Mouse (Mus musculus) midbrain, postnatal 0 days (tissue): ENCODE measurements around the gene Crip1. TPM values are rescaled to one million over a fixed set of nuclear protein-coding genes. Genes with fewer than 3 reads are reported as not detected.

Experiments used
- ATAC-seq: fragments of 200-750 bp; cut with Nextera tagmentation; 2 replicates; pipeline ENCODE4 v1.8.0; 2017; ENCODE audit warnings: moderate number of reproducible peaks, mild to moderate bottlenecking, moderate TSS enrichment, moderate library complexity; ENCODE audit not compliant: low FRiP score
- DNase-seq: peaks from one replicate; pipeline ENCODE4 v3.0.0-alpha.2; 2015; ENCODE audit warnings: low spot score
- H3K27ac ChIP-seq: fragments of 300-500 bp; sonication (generic); 2 replicates; pipeline ENCODE4 v1.5.1; 2014; ENCODE audit warnings: low read depth, mild to moderate bottlenecking, low read length, mixed read lengths
- H3K27me3 ChIP-seq: fragments of 300-500 bp; sonication (generic); 2 replicates; pipeline ENCODE4 v1.6.1; 2014; ENCODE audit warnings: low read length, control low read depth, mixed read lengths; ENCODE audit not compliant: insufficient read depth
- H3K36me3 ChIP-seq: fragments of 300-500 bp; sonication (generic); 2 replicates; pipeline ENCODE4 v1.6.1; 2014; ENCODE audit warnings: low read length, control low read depth, mixed read lengths; ENCODE audit not compliant: insufficient read depth
- H3K4me1 ChIP-seq: fragments of 300-500 bp; sonication (generic); 2 replicates; pipeline ENCODE4 v1.6.1; 2014; ENCODE audit warnings: mild to moderate bottlenecking, control low read depth, antibody characterized with exemption, low read length, mixed read lengths; ENCODE audit not compliant: insufficient read depth
- H3K4me2 ChIP-seq: fragments of 300-500 bp; sonication (generic); 2 replicates; pipeline ENCODE4 v1.6.1; 2014; ENCODE audit warnings: low read depth, mild to moderate bottlenecking, low read length, mixed read lengths; ENCODE audit not compliant: poor library complexity, severe bottlenecking
- H3K4me3 ChIP-seq: fragments of 300-500 bp; sonication (generic); 2 replicates; pipeline ENCODE4 v1.5.1; 2014; ENCODE audit warnings: low read depth, mild to moderate bottlenecking, low read length, moderate library complexity
- H3K9ac ChIP-seq: fragments of 300-500 bp; sonication (generic); replicated peaks from 2 replicates; pipeline ENCODE4 v1.6.1; 2014; ENCODE audit warnings: mild to moderate bottlenecking, low read length, moderate library complexity, mixed read lengths; ENCODE audit not compliant: poor library complexity, severe bottlenecking
- H3K9me3 ChIP-seq: fragments of 300-500 bp; sonication (generic); 2 replicates; pipeline ENCODE4 v1.6.1; 2016; ENCODE audit warnings: low read length, control low read depth
- CTCF ChIP-seq: IDR thresholded peaks from 2 replicates; pipeline ENCODE4 v1.5.1; 2016; ENCODE audit warnings: antibody characterized with exemption, mild to moderate bottlenecking
- WGBS: fragments of 180-500 bp; shearing (Covaris S2); extraction: QIAGEN DNeasy Blood & Tissue Kit; methylation state at CpG from one replicate; pipeline ENCODE4 v1.1.7; 2014; 5-methylcytosine and 5-hydroxymethylcytosine counted together
- polyA plus RNA-seq: library from polyadenylated mRNA; unstranded; fragments of >200 nt; fragmentation: Nextera tagmentation; extraction: Ambion mirVana; gene quantifications from 2 replicates; pipeline ENCODE4 v1.2.1, GENCODE M21; 2015
- total RNA-seq: library from RNA; depleted of rRNA; stranded (reverse); fragments of >200 nt; gene quantifications from 2 replicates; pipeline ENCODE4 v1.2.3, GENCODE M21; 2014

The Crip1 gene
- total and polyA plus RNA-seq, 2 experiments from 2014 or later = 3.9 to 26.0 TPM

GRCm38 (mm10) chr12:113107431-113108124 is 38.5 kb upstream of the Crip1 start:
- Histone ChIP-seq H3K4me2 (no peak overlapping the region), H3K9ac (no peak overlapping the region), H3K27me3 (no peaks in the 10 kb centered on the region), H3K27ac (no peak overlapping the region), H3K4me3 (no peak overlapping the region), H3K4me1 (no peaks in the 10 kb centered on the region), H3K9me3 (no peaks in the 10 kb centered on the region), H3K36me3 (peaks cover under 1% of the 10 kb centered on the region; the same call in 1 of the 2 replicates)
- no peak for DNase-seq
- no peak for TF ChIP-seq CTCF
- ATAC-seq = no peak
- WGBS = 83% methylated on average over 4 of the region's 4 CpGs

DNA sequence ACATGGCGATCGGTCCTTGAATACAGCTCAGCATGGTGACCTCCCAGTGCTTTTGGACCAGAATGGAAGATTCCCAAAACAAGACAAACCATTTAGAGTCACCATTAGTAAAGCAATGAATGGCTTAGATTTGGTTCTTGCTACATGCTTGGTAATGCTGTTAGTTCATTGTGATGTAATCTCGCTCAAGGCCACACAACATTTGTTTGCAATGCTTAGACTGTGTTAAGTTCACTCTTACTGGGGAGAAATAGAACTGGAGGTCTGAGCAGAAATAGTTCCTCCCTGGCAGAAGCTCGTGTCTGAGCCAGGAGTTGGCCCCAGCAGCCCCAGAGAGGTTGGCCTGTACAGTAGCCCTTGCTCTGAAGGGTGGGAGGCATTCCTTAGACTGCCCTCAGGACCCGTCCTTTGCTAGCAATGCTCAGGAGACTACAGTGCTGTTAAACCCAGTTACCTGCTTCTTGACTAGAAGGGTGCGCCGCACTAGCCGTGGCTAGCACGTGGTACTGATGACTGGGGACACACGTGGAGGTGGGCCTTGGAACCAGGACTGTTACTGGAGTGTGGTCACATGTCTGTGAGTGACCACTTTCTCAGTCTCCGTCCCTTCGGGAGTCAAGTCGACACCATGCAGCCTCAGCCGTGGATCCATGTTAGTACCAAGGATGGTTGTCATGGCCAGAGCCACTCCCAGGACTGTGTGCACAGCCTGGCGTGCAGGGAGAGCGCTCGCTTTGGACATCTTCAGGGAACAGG is 37.4 kb upstream of the Crip1 start:
- H3K4me3 ChIP-seq = no peak overlapping the region
- no peaks in the 10 kb centered on the region for H3K27me3 ChIP-seq
- ATAC-seq = no peak
- 85% methylated on average over 17 of the region's 17 CpGs for WGBS
- H3K4me2 ChIP-seq = no peak overlapping the region
- H3K9ac ChIP-seq = no peak overlapping the region
- H3K36me3 ChIP-seq = peaks cover 5% of the 10 kb centered on the region; the same call in 1 of the 2 replicates
- no peak for DNase-seq
- H3K27ac ChIP-seq = 0 out of 2 replicates have a peak overlapping the region, but pooled peaks have one; percentile 44
- no peaks in the 10 kb centered on the region for H3K9me3 ChIP-seq
- TF ChIP-seq CTCF = no peak
- no peaks in the 10 kb centered on the region for H3K4me1 ChIP-seq

DNA sequence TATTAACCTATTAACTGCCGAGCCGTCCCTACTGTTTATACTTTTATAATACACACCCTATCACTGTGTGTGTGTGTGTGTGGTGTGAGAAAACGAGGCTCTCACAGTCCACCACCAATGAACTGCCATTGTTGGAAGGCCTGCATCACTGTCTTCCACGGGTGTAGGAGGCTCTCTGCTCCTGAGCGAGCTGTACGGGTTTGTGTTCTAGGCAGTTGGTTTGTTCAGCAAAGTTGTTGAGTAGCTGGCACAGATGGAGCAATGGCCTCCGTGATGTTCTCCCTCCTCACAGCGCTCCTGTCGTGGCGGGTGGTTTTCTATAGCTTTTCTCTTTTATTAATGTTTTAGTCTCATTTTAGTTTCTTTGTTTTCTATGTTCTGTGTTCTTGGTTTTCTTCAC is 36.3 kb upstream of the Crip1 start:
- Histone ChIP-seq H3K4me1 (no peaks in the 10 kb centered on the region), H3K4me2 (no peak overlapping the region), H3K36me3 (peaks cover 13% of the 10 kb centered on the region), H3K4me3 (no peak overlapping the region), H3K27ac (no peak overlapping the region), H3K9ac (no peak overlapping the region), H3K9me3 (no peaks in the 10 kb centered on the region), H3K27me3 (no peaks in the 10 kb centered on the region)
- DNase-seq = no peak
- WGBS = 86% methylated on average over 10 of the region's 10 CpGs
- no peak for TF ChIP-seq CTCF
- no peak for ATAC-seq

GRCm38 (mm10) chr12:113114141-113114540 is 32.0 kb upstream of the Crip1 start:
- Histone ChIP-seq H3K36me3 (peaks cover 38% of the 10 kb centered on the region), H3K9ac (no peak overlapping the region), H3K27ac (no peak overlapping the region), H3K9me3 (no peaks in the 10 kb centered on the region), H3K27me3 (no peaks in the 10 kb centered on the region), H3K4me2 (no peak overlapping the region), H3K4me1 (no peaks in the 10 kb centered on the region), H3K4me3 (no peak overlapping the region)
- DNase-seq (no peak), ATAC-seq (no peak)
- TF ChIP-seq CTCF = no peak
- WGBS = 96% methylated on average over 4 of the region's 4 CpGs

GRCm38 (mm10) chr12:113114856-113115538 is 31.1 kb upstream of the Crip1 start:
- H3K4me2 ChIP-seq = no peak overlapping the region
- H3K4me3 ChIP-seq = no peak overlapping the region
- H3K9ac ChIP-seq = no peak overlapping the region
- H3K27ac ChIP-seq = no peak overlapping the region
- ATAC-seq (no peak), DNase-seq (no peak)
- peaks cover 42% of the 10 kb centered on the region for H3K36me3 ChIP-seq
- no peak for TF ChIP-seq CTCF
- no peaks in the 10 kb centered on the region for H3K4me1 ChIP-seq
- H3K27me3 ChIP-seq = no peaks in the 10 kb centered on the region
- WGBS = 84% methylated on average over 16 of the region's 16 CpGs
- no peaks in the 10 kb centered on the region for H3K9me3 ChIP-seq
